Mouse (Mus musculus) myocyte (in vitro differentiated cells): ENCODE data around the gene Dnttip2.

ENCODE experiments used
- MAX ChIP-seq: IDR thresholded peaks from one replicate; pipeline ENCODE4 v1.6.1; 2011; ENCODE audit warnings: low read depth, mild to moderate bottlenecking, control low read depth
- POLR2AphosphoS2 ChIP-seq: IDR thresholded peaks from one replicate; pipeline ENCODE4 v1.6.1; 2011; ENCODE audit warnings: low read depth, control low read depth; ENCODE audit not compliant: insufficient read length
- SRF ChIP-seq: IDR thresholded peaks from one replicate; pipeline ENCODE4 v1.6.1; 2011; ENCODE audit warnings: low read depth; ENCODE audit not compliant: control insufficient read depth, insufficient read length
- USF1 ChIP-seq: IDR thresholded peaks from one replicate; pipeline ENCODE4 v1.6.1; 2011; ENCODE audit warnings: low read depth, mild to moderate bottlenecking, control low read depth, moderate library complexity

- TF ChIP-seq MAX (no peak), POLR2AphosphoS2 (no peak), USF1 (no peak), SRF (no peak)
These were observed 22.8 kb downstream of the Dnttip2 start for GRCm38 (mm10) chr3:122296979-122297378.
